Mouse (Mus musculus): ENCODE data around the gene Gigyf2. TPM values are rescaled to one million over a fixed set of nuclear protein-coding genes. Genes with fewer than 3 reads are reported as not detected.
A peak's percentile ranks its signal among the peaks of the same experiment; 100 is the strongest.

The Gigyf2 gene
- polyA plus RNA-seq, 1 experiment from 2014 or later = 107 TPM

DNA sequence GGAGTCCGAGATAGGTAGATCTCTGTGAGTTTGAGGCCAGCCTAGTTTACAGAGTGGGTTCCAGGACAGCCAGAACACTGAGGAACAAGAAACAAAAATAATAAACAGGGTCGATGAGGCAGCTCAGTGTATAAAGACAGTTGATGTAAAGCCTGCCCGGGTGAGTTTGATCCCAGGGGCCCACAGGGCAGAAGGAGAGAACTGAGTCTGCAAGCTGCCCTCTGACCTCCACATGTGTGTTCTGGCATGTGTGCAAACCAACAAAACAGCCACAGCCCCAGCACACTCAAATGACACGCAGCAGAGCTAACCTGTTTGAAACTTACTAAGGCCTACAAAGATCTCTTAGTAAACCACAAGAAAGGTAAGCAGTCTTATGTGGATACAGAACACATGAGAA, 31.8 kb upstream of the Gigyf2 start:
- DNase-seq (ENCODE audit: low read depth, low spot score) = no peak
- in situ Hi-C loops (cut with MboI; ENCODE audit: low pct_unique_long_range_greater_than_20kb) = no loop called here
- ChIA-PET CTCF (interaction anchor here (0.7 to 1.3 kb wide), 3 partner anchors 22 to 44 kb away, joined by 3 to 5 read pairs (median 3); no protein-coding TSS in a partner anchor), POLR2A (interaction anchor here (0.6 to 1.2 kb wide), 2 partner anchors 32 to 55 kb away, joined by 3 to 4 read pairs; partner anchors contain the start of gene Gigyf2)
- H3K27me3 ChIP-seq = no peaks in the 10 kb centered on the region
- no peak for ATAC-seq
- TF ChIP-seq CTCF (IDR thresholded peaks at IDR 0.05) = no peak

DNA sequence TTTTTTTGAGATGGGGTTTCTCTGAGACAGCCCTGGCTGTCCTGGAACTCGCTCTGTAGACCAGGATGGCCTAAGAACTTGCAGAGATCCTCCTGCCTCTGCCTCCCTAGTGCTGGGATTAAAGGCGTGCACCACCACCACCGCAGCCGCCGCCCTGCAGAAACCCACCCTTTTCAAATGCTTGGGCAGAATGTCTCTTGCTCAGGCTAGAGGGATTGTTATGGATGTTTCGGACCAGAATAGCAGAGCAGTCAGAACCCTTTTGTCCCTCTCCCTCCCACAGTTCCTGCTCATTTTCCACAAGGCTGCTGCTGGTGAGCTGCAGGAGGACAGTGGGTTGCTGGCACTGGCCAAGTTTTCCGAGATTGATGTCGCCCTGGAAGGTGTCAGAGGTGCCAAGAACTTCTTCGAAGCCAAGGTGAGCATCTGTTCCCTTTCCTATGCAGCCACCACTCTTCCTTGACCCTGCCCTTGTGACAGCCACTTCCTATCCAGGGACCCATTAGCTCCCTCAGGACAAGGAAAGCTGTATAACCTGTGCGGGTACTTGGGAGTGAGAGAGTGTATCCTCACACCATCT, 29.4 kb upstream of the Gigyf2 start:
- no peaks in the 10 kb centered on the region for H3K27me3 ChIP-seq
- ChIA-PET CTCF (interaction anchor here (1.6 kb wide), 1 partner anchor 12 kb away, joined by 4 read pairs; no protein-coding TSS in a partner anchor), POLR2A (no interaction called here)
- in situ Hi-C loops (cut with MboI; ENCODE audit: low pct_unique_long_range_greater_than_20kb) = no loop called here
- no peak for TF ChIP-seq CTCF (IDR thresholded peaks at IDR 0.05)
- no peak for DNase-seq (ENCODE audit: low read depth, low spot score)
- no peak for ATAC-seq

DNA sequence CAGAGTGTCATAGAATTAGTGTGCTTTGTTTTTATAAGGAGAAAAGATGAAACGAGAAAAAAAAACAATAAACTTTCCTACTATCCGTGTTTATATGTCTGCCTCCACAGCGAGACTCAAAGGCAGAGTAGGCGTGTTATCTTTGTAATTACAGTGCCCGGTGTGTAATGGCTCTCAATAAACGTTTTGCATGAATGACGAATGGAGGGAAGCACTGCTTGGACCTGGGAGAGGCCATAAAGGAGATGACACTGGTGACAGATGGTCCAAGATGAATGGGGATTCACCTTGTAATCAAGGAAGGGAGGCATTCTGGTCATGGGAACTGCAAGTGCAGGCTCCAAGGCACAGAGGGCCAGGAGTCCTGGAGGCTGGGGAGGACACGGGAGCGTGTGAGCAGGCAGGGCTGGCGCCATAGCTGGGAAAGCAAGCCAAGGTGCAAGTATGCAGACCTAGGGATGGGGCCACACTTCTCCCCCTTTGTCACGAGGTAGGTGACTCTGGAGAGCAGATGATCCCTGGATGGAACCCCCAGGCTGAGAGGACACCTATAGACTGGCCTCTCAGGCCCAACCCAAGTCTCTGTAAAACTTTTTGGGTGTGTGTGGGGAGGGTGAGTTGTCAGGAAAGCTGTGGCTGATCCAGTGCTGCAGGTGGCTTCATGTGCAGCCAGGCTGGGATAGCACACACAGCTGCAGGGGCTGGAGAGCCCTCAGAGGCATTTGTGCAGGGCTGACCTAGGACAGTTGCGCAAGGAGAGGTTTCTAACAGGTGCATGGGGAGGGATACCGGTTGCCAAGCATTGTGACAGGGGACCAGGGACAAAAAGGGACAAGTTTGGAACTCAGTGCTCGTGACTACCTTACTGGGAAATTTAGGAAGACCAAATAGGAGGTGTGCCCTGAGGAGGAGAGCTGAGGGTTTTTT, 26.2 kb upstream of the Gigyf2 start:
- ATAC-seq (no peak), DNase-seq (ENCODE audit: low read depth, low spot score) (no peak)
- H3K27me3 ChIP-seq = no peaks in the 10 kb centered on the region
- in situ Hi-C loops (cut with MboI; ENCODE audit: low pct_unique_long_range_greater_than_20kb) = no loop called here
- ChIA-PET POLR2A (no interaction called here), CTCF (no interaction called here)
- TF ChIP-seq CTCF (IDR thresholded peaks at IDR 0.05) = no peak

DNA sequence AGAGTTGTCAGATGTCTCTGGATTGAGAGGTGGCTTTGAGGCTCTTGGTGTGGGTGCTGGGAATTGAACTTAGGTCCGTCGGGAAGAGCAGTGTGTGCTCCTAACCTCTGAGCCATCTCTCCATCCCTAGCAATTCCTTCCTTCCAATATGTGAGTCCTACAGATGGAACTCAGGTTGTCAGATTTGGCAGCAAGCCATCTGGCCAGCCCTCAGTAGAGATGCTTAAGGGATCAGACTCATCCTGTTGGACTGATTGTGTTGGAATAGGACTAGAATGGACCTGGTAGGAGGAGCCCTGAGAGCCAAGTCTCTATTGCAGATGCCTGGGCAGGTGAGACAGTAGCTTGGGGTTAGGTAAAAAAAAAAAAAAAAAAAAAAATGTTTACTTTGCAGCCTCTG, 24.8 kb upstream of the Gigyf2 start:
- no peaks in the 10 kb centered on the region for H3K27me3 ChIP-seq
- ChIA-PET POLR2A (interaction anchor here (0.7 kb wide), 1 partner anchor 25 kb away, joined by 5 read pairs; no protein-coding TSS in a partner anchor), CTCF (interaction anchor here (1.0 to 1.3 kb wide), 2 partner anchors 10 to 20 kb away, joined by 3 read pairs; no protein-coding TSS in a partner anchor)
- in situ Hi-C loops (cut with MboI; ENCODE audit: low pct_unique_long_range_greater_than_20kb) = no loop called here
- TF ChIP-seq CTCF (IDR thresholded peaks at IDR 0.05) = no peak
- no peak for ATAC-seq
- no peak for DNase-seq (ENCODE audit: low read depth, low spot score)

DNA sequence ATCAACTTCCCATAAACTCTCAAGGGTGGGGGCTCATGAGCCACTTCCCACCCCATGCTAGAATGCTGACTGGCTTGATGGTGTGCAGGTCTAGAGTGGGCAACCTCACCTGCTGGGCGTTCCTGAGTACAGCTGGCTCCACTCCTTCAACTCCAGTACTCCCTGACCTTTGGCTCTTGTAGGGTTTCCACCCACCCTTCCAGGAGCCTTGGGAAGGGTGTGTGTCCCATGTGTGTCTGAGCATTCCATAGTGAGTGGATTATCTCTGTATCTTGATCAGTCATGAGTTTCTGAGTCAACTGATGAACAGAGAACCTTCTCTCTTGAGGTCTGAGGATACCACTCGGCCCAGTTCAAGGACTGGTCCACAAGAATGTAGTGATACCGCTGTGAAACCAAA, 17.8 kb upstream of the Gigyf2 start:
- ATAC-seq (no peak), DNase-seq (ENCODE audit: low read depth, low spot score) (no peak)
- in situ Hi-C loops (cut with MboI; ENCODE audit: low pct_unique_long_range_greater_than_20kb) = no loop called here
- no peak for TF ChIP-seq CTCF (IDR thresholded peaks at IDR 0.05)
- H3K27me3 ChIP-seq = no peaks in the 10 kb centered on the region
- CTCF ChIA-PET = interaction anchor here (1.3 kb wide), 1 partner anchor 11 kb away, joined by 4 read pairs; no protein-coding TSS in a partner anchor
- POLR2A ChIA-PET = no interaction called here

DNA sequence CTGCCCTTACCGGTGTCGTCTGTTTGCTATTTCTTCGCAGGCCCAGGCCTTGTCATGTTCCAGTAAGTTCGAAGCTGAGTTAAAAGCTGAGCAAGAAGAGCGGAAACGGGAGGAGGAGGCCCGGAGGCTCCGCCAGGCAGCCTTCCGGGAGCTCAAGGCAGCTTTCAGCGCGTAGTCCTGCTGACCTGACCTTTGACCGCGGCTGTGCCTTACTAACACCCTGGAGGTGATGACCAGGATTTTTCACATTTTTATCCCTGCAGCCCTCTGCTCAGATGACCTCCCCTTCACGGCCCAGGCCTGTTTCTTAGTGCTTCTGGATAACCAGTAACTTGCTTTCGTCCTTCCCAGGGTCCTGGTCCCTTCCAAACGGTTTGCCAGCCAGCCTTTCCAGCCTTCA, 17.2 kb upstream of the Gigyf2 start:
- CTCF ChIA-PET = interaction anchor here (1.3 kb wide), 1 partner anchor 11 kb away, joined by 4 read pairs; no protein-coding TSS in a partner anchor
- TF ChIP-seq CTCF (IDR thresholded peaks at IDR 0.05) = no peak
- POLR2A ChIA-PET = no interaction called here
- DNase-seq (ENCODE audit: low read depth, low spot score) (no peak), ATAC-seq (no peak)
- H3K27me3 ChIP-seq = no peaks in the 10 kb centered on the region
- in situ Hi-C loops (cut with MboI; ENCODE audit: low pct_unique_long_range_greater_than_20kb) = no loop called here

DNA sequence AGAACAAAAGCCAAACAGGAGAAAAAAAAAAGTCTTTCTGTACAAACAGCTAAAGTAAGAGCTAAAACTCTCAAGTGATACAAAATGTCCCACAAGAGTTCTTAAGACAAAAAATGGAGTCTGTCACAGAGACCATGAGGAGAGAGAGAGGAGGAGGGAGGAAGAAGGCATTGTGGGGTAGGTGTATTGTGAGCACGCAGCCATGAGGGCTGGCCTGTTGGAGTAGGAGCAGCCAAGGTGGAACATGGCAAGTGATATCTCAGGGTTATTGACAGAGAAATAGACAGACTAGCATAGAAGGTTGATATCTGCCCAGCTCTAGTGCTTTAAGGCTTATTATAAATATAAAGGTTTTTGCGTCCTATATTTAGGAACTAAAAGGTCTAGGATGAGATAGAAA, 14.1 kb upstream of the Gigyf2 start:
- H3K27me3 ChIP-seq = no peaks in the 10 kb centered on the region
- TF ChIP-seq CTCF (IDR thresholded peaks at IDR 0.05) = no peak
- no peak for ATAC-seq
- DNase-seq (ENCODE audit: low read depth, low spot score) = no peak
- CTCF ChIA-PET = no interaction called here
- in situ Hi-C loops (cut with MboI; ENCODE audit: low pct_unique_long_range_greater_than_20kb) = no loop called here
- POLR2A ChIA-PET = interaction anchor here (0.6 kb wide), 1 partner anchor 744 kb away, joined by 3 read pairs; no protein-coding TSS in a partner anchor

DNA sequence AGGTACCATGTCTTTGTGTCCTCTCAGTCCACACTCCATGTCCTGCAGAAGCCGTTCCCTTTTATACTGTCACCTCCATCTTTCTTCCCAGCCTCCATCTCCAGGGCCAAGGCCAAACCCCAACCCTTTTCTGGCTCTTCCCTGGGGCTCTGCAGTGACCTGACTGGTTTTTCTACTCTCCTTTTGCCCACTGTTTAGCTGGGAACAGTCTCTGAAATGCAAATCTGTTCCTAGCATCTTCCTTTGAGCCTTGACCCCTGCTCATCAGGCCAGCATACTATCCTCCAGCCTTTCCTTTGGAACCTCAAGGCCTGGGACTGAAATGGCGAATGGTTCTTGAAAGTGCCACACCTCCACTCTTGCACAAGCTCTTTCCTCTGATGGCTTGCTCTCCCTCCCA, 13.7 kb upstream of the Gigyf2 start:
- ChIA-PET CTCF (no interaction called here), POLR2A (interaction anchor here (0.6 kb wide), 1 partner anchor 745 kb away, joined by 3 read pairs; no protein-coding TSS in a partner anchor)
- in situ Hi-C loops (cut with MboI; ENCODE audit: low pct_unique_long_range_greater_than_20kb) = no loop called here
- no peaks in the 10 kb centered on the region for H3K27me3 ChIP-seq
- TF ChIP-seq CTCF (IDR thresholded peaks at IDR 0.05) = no peak
- ATAC-seq = no peak
- no peak for DNase-seq (ENCODE audit: low read depth, low spot score)

DNA sequence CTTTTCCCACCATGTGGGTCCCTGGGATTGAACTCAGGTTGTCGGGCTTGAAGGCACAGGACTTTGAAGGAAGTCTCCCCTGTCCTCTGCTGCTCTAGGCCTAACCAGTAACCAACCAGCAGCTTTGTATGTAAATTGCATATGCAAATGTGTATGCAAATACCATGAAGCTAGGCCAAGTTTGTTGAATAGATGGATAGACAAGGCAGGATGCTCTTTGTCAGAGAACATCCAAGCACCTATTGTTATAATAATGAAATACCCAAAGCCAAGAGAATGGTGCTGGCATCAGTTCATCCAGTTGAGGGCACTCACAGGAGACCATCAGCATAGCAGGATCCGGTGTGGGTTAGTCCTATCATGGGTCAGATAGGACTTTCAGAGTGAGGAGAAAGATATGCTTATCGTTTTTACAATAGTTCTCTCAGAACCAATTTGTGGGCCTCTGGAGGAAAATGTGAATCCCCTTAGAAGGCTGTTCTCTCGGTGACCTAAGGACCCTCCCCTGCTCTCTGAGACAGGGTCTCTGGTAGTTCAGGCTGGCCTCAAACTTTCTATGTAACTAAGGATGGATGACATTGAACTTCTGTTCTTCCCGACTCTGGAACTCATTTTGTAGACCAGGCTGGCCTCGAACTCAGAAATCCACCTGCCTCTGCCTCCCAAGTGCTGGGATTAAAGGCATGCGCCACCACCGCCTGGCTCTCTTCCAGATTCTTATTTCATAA, 12.8 kb upstream of the Gigyf2 start:
- DNase-seq (ENCODE audit: low read depth, low spot score) (no peak), ATAC-seq (no peak)
- TF ChIP-seq CTCF (IDR thresholded peaks at IDR 0.05) = no peak
- CTCF ChIA-PET = no interaction called here
- in situ Hi-C loops (cut with MboI; ENCODE audit: low pct_unique_long_range_greater_than_20kb) = no loop called here
- POLR2A ChIA-PET = no interaction called here
- no peaks in the 10 kb centered on the region for H3K27me3 ChIP-seq

DNA sequence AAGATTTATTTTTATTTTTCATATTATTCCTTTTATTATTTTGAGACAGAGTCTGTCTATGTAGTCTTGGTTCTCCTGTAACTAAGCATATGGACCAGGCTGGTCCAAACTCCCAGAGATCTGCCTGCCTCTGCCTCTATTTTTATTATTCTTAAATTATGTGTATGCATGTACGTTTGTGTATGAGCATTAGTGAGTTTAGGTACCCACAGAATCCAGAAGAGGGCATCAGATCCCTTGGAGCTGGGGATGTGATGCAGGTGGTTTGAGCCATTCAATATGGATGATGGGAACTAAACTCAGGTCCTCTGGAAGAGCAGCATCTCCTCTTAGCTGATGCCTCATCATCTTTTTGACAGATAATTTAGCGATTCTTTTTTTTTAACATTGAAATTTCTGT, 11.4 kb upstream of the Gigyf2 start:
- H3K27me3 ChIP-seq = no peaks in the 10 kb centered on the region
- peak; percentile 55 for TF ChIP-seq CTCF (IDR thresholded peaks at IDR 0.05)
- in situ Hi-C loops (cut with MboI; ENCODE audit: low pct_unique_long_range_greater_than_20kb) = no loop called here
- no peak for ATAC-seq
- DNase-seq (ENCODE audit: low read depth, low spot score) = no peak
- POLR2A ChIA-PET = interaction anchor here (0.6 kb wide), 1 partner anchor 12 kb away, joined by 3 read pairs; the partner anchor contains the start of gene Gigyf2
- CTCF ChIA-PET = interaction anchor here (1.6 to 1.8 kb wide), 3 partner anchors 9 to 16 kb away, joined by 5 to 7 read pairs (median 5); no protein-coding TSS in a partner anchor
